Mouse (Mus musculus): ENCODE measurements around the gene Nup54.
A peak's percentile ranks its signal among the peaks of the same experiment; 100 is the strongest.

Nup54 gene

DNA sequence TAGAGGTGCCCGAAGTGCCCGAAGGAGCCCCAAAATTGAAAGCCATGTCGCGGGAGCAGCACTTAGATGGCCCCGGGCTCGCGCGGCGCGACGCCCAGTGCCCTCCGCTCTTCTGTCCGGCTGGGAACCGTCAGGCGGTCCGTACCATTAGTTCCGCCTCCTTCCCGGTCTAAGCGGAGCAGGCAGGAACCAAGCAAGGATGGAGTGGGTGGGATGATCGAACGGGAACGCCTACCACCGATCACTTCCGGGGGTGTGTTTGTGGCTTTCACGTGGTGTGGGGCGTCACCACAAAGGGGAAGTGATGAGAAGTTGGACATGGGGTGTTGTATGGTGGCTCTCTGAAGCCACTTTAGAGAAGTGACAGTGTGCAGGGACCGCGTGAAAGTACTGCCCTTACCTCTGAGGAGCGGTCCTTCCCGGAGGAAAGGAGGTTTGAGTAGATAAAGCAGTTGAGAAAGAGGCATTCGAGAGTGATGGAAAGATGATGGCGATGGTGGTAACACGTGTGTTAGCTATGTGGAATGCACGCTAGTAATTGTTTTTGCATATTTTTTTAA, at the start of gene Nup54:
Gene Nup54, minus strand, starts transcription at position 195 of the 560 bp plus-strand sequence.
- peak; percentile 87 for DNase-seq

DNA sequence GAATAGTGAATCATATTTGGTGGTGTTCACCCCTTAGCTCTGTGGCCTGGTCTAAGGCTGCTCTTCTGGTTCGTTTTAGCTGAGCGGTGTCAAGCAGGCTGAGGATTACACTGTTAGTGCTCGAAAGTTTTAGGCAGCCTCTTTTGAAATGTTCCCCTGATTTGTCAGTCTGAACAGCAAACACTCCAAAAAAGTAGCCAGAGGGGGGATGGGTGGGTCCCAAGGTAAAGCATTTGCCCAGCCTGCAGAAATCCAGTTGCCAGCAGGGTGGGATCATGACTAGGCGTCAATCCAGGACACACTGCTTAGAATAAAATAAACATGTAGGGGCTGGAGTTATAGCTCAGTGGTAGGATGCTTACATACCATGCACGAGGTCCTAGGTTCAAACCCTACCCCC, 37.8 kb upstream of the Nup54 start:
- DNase-seq = no peak

DNA sequence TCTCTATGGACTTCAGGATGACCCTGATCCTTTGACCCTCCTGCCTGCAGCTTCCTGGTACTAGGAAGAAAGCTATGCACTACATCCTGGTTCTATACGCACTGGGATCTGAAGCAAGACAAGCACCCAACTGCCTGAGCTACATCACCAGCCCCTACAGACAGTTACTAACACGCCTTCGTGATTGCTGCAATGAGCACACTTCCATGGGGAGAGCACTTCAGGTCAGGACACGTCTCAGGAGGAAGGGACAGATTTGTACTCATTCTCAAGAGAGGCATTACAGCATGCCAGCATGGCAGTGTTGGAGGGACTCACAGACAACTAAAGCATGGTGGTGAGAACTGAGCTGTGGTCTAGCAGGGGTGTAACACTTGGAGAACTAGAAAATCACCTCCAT, 36.5 kb upstream of the Nup54 start:
- no peak for DNase-seq

DNA sequence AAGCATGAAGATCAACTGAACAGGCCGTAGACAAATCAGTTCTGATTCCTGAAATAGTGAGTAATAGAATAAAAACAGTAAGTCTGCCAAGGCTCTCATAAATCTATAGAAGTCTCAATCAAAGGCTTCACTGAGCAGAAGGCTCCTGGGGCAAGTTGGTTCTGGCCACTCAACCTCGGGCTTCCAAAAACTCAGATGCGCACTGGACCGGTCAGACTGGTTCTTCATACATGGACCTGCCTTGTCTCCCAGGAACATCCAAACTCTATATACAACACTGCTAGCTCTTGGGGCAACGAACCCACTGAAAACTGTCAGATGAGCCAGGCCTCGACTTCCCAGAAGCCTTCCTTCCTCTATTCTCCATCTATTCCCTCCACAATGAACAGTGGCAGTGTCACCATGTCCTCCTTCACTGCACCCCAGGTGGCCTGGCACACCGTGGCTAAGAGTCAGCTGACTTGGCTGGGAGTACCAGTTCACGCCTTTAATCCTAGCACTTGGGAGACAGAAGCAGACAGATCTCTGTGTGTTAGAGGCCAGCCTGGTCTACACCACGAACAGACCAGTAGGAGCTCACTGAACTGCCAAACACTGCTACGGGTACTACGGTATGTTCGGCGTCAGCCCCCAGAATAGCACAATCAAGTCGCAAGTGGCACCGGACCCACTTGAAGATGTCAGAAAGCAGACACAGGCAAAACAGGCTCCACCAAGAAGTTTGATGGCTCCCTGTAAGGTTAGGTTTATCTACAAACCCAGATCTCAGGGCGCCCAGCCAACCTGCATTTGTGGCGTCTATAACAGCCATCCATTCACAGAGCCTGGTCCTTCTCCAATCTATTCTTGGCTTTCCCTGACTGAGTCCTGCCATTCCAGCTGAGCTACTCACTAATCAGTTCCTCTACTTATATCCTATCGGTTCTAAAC, 34.4 kb upstream of the Nup54 start:
- no peak for DNase-seq

DNA sequence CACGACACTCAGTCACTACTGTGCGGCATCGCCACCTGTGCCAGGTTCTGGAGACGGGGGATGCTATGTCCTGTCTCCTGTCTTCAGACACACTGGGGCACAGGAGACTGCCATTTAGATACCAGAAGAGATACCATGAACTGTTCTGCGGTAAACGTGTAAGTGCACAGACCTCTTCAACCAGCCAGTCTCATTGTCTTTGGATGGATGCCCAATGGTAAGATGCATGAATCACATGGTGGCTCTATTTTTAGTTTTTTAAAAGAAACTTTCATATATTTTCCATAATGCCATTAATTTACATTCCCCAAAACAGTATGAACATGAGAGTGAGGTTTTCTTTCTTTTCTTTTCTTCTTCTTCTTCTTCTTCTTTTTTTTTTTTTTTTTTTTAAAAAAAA, 33.2 kb upstream of the Nup54 start:
- DNase-seq = no peak

DNA sequence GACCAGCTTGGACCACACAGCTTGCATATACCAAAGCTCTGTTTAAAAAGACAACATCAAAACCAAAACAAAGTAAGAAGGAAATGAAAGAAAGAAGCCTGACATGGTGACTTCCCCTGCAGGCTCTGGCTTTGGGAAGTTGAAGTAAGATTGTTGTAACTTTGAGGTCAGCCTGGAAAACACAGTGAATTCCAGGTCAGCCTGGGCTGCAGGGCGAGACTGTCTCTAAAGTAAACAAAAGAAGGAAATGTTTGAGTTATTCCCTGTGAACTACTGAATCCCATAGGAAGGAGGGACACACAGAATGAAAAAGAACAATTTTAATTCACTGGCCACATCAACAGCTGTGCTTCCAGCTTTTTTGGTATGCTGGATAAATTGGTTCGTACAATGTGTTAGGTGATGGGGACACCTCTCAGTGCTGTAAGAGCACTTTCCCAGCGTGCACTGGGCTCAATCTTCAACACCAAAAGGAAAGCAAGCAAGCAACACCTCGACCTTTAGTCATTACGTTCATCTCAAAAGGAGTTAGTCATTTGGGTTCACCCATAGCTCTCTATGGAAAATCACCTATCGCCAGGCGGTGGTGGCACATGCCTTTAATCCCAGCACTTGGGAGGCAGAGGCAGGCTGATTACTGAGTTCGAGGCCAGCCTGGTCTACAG, 32.2 kb upstream of the Nup54 start:
- no peak for DNase-seq

DNA sequence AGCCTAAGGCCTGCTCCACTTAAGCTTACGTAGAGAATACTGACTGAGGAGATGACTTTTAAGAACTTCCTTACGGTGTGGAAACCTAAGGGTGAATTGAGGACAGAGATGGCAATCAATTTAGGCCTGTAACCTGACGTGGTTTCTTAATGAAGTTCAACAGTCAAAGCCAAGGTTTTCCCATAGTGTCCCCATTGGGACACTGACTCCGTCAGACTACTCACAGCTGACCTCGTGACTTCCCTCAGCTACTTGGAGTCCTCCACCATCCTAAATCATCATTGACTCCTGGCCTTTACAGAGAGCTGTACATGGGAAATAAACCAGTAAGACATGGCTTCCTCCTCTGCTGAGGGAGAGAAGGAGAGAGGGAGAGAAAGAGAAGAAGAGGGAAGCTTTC, 30.5 kb upstream of the Nup54 start:
- no peak for DNase-seq

DNA sequence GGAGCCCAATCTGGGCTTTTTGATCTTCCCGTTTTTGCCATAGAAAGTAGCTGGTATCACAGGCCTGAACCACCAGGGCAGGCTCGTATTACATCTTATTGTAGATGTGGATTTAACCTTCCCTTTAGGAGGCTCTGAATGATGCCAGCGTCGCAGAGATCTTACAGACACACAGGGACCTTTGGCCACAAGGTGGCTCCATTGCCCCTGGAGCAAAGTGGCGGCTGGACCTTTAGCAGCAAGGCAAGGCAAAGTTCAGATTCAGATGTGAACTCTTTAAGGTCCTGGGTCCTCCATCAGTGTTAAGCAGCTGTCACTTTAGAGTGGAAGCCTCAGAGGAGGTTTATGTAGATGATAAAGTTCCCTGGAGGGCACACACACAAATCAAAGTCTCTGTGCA, 26.3 kb upstream of the Nup54 start:
- DNase-seq = peak; percentile 88

DNA sequence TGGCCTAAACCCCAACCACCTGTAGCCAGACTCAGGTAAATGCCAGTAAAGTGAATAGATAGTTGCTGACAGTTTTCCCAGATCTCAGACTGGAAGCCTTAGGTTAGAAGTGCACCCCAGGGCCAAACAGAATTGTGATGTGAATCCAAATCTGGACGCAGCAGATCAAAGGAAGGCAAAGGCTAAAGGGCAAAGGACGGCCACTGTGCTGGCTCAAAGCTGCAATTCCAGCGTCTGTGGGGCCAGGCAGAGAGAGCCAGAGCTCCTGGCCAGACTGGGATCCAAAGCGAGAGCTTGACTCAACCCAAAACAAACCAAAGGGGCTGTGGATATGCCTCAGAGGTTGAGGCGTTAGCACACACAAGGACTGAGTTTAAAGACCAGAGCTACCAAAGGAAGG, 23.7 kb upstream of the Nup54 start:
- DNase-seq = no peak

DNA sequence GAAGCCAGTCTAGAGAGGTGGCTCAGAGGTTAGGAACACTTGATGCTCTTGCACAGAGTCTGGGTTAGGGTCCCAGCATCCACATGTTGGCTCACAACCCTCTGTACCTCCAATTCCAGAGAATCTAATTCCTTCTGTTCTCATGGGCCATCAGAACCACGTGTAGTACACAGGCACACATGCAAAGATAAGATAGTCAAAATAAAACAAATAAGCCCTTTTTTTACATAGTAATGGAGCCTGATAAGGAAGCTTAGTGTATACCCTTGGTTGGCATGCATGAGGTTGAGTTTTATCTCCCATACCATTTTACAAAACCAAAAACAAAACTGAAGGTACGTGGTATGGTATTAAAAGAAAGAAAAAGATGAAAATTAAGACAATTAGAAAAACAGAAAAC, 22.4 kb upstream of the Nup54 start:
- no peak for DNase-seq

DNA sequence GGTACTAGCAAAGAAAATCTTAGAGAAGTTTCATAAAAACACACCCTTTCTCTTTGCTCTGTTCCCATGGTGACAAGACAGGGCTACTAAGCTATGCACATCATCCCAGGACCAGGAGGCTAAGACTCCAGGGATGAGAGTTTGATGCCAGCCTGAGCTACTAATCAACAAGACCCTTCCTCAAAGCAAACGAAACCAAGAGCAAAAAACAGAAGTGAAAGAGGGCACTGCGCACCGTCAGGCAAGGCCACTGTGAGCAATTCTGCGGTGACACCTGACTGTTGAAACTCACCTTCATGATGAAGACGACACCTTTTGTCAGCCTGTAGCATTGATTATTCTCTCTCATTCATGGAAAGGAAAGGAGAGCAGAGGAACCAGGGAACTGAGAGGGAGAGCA, 17.9 kb upstream of the Nup54 start:
- no peak for DNase-seq

DNA sequence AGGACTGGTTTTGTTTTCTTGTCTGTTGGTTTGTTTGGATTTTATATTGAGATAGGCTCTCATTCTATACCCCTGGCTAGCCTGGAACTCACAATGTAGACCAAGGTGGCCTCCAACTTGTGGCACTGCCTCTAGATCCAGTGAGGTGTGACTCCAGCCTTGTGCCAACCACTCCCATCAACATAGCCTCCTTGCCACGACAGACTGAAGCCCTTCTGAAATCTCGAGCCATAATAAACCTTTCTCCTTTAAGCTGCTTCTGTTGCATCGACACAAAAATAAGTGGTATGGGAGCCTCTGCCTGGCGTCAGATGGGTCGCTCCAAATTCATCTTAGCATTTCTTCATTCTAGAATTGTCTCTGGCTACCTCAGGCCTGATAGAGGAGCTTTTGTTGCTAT, 11.7 kb upstream of the Nup54 start:
- DNase-seq = no peak

DNA sequence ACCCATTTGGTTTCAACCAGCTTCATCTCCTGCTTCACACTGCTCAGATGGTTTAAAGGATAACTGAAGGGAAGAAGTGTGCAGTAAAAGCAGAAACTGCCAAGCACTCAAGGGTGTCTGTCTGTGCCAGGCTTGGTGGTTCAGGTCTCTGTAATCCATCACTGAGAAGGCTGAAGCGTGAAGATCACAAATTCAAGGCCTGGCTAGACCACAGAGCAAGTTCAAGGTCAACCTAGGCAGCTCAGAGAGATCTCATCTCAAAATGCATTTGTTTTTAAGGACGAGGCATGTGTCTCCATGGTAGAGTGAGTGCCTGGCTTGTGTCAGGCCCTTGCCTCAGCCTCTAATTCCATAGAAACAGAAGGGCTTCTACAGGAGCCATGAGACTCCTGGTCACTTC, 10.0 kb upstream of the Nup54 start:
- DNase-seq = no peak

DNA sequence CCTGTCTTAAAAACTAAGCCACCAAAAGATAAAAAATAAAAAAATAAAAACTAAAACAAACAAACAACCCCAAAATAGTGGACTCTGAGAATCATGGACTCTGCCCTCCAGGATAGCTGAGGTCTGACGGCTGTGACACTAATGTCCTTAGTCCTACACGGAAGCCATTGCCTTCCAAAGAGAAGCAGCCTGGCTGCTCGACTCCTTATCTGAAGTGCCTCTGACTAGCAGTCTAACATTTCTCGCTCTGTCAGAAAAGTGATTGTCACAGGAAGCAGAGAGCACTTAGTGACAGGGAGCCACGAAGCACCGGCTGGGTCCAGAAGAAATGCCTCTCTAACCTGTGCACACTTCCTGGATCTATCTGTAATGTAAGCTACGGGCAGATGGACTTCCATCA, 7.9 kb upstream of the Nup54 start:
- no peak for DNase-seq

DNA sequence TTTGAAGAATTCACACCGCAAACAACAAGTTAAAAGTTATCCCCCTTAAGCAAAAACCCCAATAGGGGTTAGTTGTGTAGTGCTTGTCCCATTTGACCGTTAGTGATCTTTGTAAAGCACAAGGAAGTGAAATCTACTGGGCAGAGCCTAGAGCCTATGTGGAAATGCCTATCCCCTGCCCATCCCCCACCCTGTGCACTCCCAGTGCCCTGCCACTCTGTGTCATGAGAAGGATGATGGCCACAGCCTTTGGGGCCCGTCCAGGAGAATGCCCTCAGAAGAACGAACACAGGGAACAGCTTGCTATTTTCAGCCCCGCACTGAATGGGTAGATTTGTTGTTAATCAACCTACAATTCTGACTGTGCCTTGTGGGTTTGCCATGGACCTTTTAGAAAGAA, 6.5 kb upstream of the Nup54 start:
- DNase-seq = no peak

DNA sequence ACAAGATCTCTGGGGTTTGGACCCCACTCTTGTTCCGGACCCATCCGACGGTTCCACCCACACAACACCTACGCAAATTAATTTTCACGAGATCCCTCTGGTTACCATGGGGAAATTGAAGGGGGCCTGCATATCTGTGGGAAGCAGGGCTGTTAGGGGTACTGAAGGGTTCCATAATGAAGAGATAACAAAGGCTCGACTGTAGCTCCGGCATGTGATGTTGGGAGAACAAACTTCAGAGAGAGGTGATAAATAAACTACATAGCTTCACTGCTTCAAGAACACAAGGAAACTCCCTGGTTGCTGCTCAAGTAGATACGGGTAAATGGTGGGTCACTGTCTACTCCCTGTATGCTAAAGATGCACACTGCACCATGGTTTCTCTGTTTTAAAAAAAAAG, 3.5 kb upstream of the Nup54 start:
- DNase-seq = no peak

DNA sequence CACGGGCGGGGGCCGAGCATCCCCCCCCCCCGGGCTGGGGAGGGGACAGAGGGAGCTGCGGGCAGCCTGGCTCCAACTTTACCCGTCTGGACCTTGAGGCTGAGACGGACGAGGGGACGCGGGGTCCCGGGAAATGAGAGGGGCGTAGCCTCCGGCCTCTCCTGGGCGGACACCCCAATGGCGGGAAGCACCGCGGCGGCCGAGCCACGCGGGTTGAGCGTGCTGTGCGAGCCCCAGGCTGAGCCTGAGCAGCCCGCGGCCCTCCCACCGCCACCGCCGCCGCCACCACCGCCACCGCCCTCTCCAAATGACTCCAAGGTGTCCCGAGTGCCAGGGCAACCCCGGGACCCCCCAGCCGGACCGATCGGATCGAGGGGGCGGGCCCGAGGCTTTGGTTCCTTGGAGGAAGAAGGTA, 441 bp downstream of the Nup54 start:
- no peak for DNase-seq

DNA sequence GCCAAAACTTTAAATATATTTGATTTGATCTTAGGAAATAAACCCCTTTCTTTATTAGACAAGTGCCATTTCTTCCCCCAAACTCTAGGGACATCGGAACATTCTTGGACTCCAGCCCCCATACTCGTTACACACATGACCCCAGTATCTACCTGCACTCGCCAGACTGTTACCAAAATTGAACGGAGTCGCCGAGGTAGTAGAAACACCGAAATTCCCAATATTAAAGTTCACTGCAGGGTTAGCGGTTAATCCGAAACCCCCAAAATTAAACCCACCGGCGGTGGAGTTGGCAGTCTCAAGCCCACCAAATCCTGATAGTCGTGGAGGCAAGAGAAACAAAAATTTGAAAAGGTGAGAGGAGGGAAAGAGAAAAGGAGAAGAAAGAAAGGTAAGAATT, 949 bp downstream of the Nup54 start:
- DNase-seq = no peak

DNA sequence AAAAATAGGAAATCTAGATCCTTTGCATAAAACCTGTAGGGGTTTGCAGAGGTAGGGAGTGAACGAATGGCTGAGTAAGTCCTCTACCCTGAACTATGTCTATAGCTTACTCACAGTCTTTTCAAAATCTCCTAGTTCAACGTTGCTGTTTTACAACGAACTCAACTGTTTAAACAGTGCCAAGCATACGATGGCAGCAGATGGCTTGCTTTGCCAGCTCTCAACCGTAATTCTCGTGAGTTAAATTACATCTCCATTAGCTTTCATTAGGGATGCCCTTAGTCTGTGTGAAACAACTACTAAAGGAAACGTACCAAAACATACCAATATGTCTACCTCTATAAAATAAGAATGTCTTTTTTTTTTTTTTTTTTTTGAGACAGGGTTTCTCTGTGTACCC, 3.4 kb downstream of the Nup54 start:
- DNase-seq = no peak

DNA sequence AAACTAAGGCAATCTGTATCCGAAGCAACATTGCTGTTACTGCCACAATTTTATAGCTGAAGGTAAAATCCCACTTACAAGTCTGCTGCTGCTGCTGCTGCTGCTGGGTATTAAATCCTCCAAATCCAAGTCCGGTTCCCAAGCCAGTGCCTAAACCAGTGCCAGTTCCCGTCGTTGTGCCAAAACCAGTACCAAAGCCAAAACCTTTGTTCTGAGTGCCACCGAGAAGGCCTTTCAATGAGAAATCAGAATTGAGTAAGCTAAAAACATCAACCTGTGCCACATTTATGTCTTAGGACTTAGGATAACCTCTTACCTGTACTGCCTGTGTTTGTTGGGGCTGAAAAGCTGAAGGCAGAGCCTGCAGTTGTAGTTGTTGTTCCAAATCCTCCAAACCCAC, 4.3 kb downstream of the Nup54 start:
- no peak for DNase-seq

DNA sequence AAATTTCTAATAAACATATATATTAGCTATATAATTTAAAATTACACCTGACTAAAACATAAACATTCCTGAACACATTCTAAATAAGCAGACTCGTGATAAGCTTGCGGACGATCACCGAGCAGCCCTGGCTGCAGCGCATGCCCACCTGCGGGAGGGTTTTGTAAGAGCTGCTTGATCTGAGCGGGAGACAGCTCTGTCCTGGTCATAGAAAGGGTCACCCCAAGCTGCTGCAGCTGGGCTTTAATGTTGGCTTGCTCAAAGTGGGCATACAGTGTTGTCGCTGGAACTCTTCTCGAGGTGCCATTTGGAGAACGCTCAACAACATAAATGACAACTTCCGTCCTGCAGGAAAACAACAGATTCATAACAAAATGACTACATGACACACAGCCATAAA, 10.9 kb downstream of the Nup54 start:
- DNase-seq = no peak

DNA sequence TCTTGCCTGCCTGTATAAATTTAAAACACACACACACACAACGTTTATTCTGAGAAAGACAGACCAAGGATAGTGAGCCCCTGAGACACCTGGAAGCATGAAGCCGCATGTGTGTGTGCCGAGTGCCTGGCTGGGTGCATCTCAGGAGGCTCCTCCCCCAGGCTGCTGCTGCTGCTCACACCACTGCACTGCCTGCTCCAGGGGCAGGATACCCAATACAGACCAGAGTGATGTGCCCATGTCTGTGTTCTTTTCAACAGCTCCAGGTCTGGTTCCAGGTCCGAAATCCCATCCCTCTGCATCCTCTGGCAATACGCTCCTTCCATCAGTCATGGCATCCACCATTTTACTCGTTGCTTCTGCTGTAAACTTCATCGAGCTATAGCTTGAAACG, 21.0 kb downstream of the Nup54 start:
- DNase-seq = no peak

DNA sequence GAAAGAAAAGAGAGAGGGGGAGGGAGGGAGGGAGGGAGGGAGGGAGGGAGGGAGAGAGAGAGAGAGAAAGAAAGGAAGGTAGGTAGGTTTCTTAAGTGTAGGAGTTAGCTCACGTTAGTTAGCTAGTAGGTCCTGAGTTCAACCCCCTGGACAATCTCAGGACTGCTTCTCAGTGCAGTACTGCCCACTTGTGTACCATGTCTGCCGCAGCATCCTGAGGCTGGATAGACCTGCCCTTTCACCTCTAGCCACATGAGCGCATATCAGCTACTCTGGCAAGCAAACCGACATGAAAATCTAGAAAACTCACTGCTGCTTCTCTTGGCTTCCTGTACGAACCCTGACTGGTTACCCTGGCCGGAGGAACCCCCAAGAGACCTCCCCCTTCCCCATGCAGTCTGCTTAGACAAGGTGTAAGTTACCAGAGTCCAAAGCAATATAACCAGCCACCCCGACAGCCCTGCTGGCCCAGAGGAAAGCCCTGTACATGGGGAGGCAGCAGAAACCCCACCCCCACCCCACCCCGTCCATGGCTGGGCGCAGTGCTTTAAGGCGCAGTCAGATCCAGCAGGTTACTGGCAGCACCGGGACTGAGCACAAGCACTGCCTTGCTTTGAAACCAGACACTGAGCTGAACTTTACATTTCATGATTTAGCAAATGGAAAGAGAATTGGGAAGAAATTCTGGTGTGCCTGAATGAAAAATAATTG, 21.6 kb downstream of the Nup54 start:
- no peak for DNase-seq
